Mouse (Mus musculus) midbrain, embryonic 14.5 days (tissue): ENCODE measurements around the gene Hrg. TPM values are rescaled to one million over a fixed set of nuclear protein-coding genes. Genes with fewer than 3 reads are reported as not detected.

Experiments used
- ATAC-seq: fragments of 200-750 bp; cut with Nextera tagmentation; 2 replicates; pipeline ENCODE4 v1.8.0; 2017; ENCODE audit warnings: moderate number of reproducible peaks, moderate library complexity; ENCODE audit not compliant: low FRiP score, low TSS enrichment
- DNase-seq: peaks from one replicate; pipeline ENCODE4 v3.0.0-alpha.2; 2015
- H3K27ac ChIP-seq: fragments of 300-500 bp; sonication (generic); replicated peaks from 2 replicates; pipeline ENCODE4 v1.5.1; 2014; ENCODE audit warnings: mild to moderate bottlenecking, low read depth, low read length, moderate library complexity
- H3K27me3 ChIP-seq: fragments of 300-500 bp; sonication (generic); 2 replicates; pipeline ENCODE4 v1.6.1; 2014; ENCODE audit warnings: low read length, control low read depth, mixed read lengths; ENCODE audit not compliant: control insufficient read depth, insufficient read depth
- H3K36me3 ChIP-seq: fragments of 300-500 bp; sonication (generic); 2 replicates; pipeline ENCODE4 v1.6.1; 2014; ENCODE audit warnings: low read length, control low read depth; ENCODE audit not compliant: control insufficient read depth, insufficient read depth
- H3K4me1 ChIP-seq: fragments of 300-500 bp; sonication (generic); 2 replicates; pipeline ENCODE4 v1.6.1; 2014; ENCODE audit warnings: mild to moderate bottlenecking, antibody characterized with exemption, low read length, control low read depth; ENCODE audit not compliant: control insufficient read depth, insufficient read depth
- H3K4me2 ChIP-seq: fragments of 300-500 bp; sonication (generic); 2 replicates; pipeline ENCODE4 v1.6.1; 2014; ENCODE audit warnings: mild to moderate bottlenecking, low read length, moderate library complexity
- H3K4me3 ChIP-seq: fragments of 300-500 bp; sonication (generic); replicated peaks from 2 replicates; pipeline ENCODE4 v1.5.1; 2014; ENCODE audit warnings: low read depth, low read length
- H3K9ac ChIP-seq: fragments of 300-500 bp; sonication (generic); replicated peaks from 2 replicates; pipeline ENCODE4 v1.6.1; 2014; ENCODE audit warnings: mild to moderate bottlenecking, low read length, moderate library complexity
- H3K9me3 ChIP-seq: fragments of 300-500 bp; sonication (generic); 2 replicates; pipeline ENCODE4 v1.6.1; 2016; ENCODE audit warnings: low read length, control low read depth, mixed read lengths; ENCODE audit not compliant: control insufficient read depth
- whole genome bisulfite sequencing: fragments of 180-500 bp; shearing (Covaris S2); extraction: QIAGEN DNeasy Blood & Tissue Kit; methylation state at CpG from one replicate; pipeline ENCODE4 v1.1.7; 2014; 5-methylcytosine and 5-hydroxymethylcytosine counted together
- polyA plus RNA-seq: library from polyadenylated mRNA; unstranded; fragments of >200 nt; fragmentation: Nextera tagmentation; extraction: Ambion mirVana; gene quantifications from 2 replicates; pipeline ENCODE4 v1.2.1, GENCODE M21; 2014

Hrg gene
- 0.12 and 0.28 TPM in 2 replicates for polyA plus RNA-seq

- Histone ChIP-seq H3K4me1 (no peaks in the 10 kb centered on the region), H3K9ac (no peak within 1 kb of the TSS), H3K4me3 (no peak within 1 kb of the TSS), H3K27ac (no peak within 1 kb of the TSS), H3K36me3 (no peaks in the 10 kb centered on the region), H3K9me3 (no peaks in the 10 kb centered on the region), H3K4me2 (no peak within 1 kb of the TSS), H3K27me3 (no peaks in the 10 kb centered on the region)
- 94% methylated on average over 6 of the region's 6 CpGs for WGBS
- no peak for DNase-seq
- ATAC-seq, result no peak
Measured at GRCm38 (mm10) chr16:22950840-22951395, at the start of gene Hrg. Gene Hrg (plus strand): TSS chr16:22951072.

GRCm38 (mm10) chr16:22901326-22901725 is 49.5 kb upstream of the Hrg start:
- no peaks in the 10 kb centered on the region for H3K4me1 ChIP-seq
- no peak overlapping the region for H3K4me3 ChIP-seq
- ATAC-seq, result no peak
- no peak overlapping the region for H3K9ac ChIP-seq
- DNase-seq, result no peak
- H3K36me3 ChIP-seq, result no peaks in the 10 kb centered on the region
- H3K9me3 ChIP-seq, result no peaks in the 10 kb centered on the region
- no peak overlapping the region for H3K4me2 ChIP-seq
- H3K27me3 ChIP-seq, result no peaks in the 10 kb centered on the region
- WGBS, result 91% methylated on average over 3 of the region's 3 CpGs
- no peak overlapping the region for H3K27ac ChIP-seq

GRCm38 (mm10) chr16:22909290-22909689 is 41.6 kb upstream of the Hrg start:
- H3K36me3 ChIP-seq, result no peaks in the 10 kb centered on the region
- ATAC-seq, result no peak
- DNase-seq, result no peak
- H3K27ac ChIP-seq, result no peak overlapping the region
- no peak overlapping the region for H3K4me3 ChIP-seq
- no peak overlapping the region for H3K9ac ChIP-seq
- H3K9me3 ChIP-seq, result no peaks in the 10 kb centered on the region
- no peak overlapping the region for H3K4me2 ChIP-seq
- 92% methylated on average over 6 of the region's 6 CpGs for WGBS
- H3K27me3 ChIP-seq, result no peaks in the 10 kb centered on the region
- H3K4me1 ChIP-seq, result no peaks in the 10 kb centered on the region

- no peak overlapping the region for H3K4me2 ChIP-seq
- ATAC-seq (no peak), DNase-seq (no peak)
- no peak overlapping the region for H3K4me3 ChIP-seq
- H3K9ac ChIP-seq, result no peak overlapping the region
- no peak overlapping the region for H3K27ac ChIP-seq
- WGBS, result 81% methylated on average over 3 of the region's 3 CpGs
- H3K9me3 ChIP-seq, result no peaks in the 10 kb centered on the region
- no peaks in the 10 kb centered on the region for H3K27me3 ChIP-seq
- no peaks in the 10 kb centered on the region for H3K36me3 ChIP-seq
- no peaks in the 10 kb centered on the region for H3K4me1 ChIP-seq
Measured at GRCm38 (mm10) chr16:22911986-22912385, 38.9 kb upstream of the Hrg start.

- 85% methylated on average over 6 of the region's 6 CpGs for WGBS
- Histone ChIP-seq H3K9ac (no peak overlapping the region), H3K36me3 (no peaks in the 10 kb centered on the region), H3K4me3 (no peak overlapping the region), H3K9me3 (no peaks in the 10 kb centered on the region), H3K27me3 (no peaks in the 10 kb centered on the region), H3K27ac (no peak overlapping the region), H3K4me1 (no peaks in the 10 kb centered on the region), H3K4me2 (no peak overlapping the region)
- ATAC-seq, result no peak
- no peak for DNase-seq
Measured at GRCm38 (mm10) chr16:22912886-22913285, 38.0 kb upstream of the Hrg start.

GRCm38 (mm10) chr16:22914276-22914675 is 36.6 kb upstream of the Hrg start:
- Histone ChIP-seq H3K27ac (no peak overlapping the region), H3K4me1 (no peaks in the 10 kb centered on the region), H3K36me3 (no peaks in the 10 kb centered on the region), H3K9me3 (no peaks in the 10 kb centered on the region), H3K4me2 (no peak overlapping the region), H3K4me3 (no peak overlapping the region), H3K9ac (no peak overlapping the region), H3K27me3 (no peaks in the 10 kb centered on the region)
- ATAC-seq (no peak), DNase-seq (no peak)

GRCm38 (mm10) chr16:22918034-22918433 is 32.8 kb upstream of the Hrg start, which contains the start of gene Fetub:
Gene Fetub (plus strand): TSS chr16:22918334.
- WGBS, result 89% methylated on average over 5 of the region's 5 CpGs
- ATAC-seq (no peak), DNase-seq (no peak)
- Histone ChIP-seq H3K9me3 (no peaks in the 10 kb centered on the region), H3K4me1 (no peaks in the 10 kb centered on the region), H3K27me3 (no peaks in the 10 kb centered on the region), H3K4me3 (no peak within 1 kb of the TSS), H3K36me3 (no peaks in the 10 kb centered on the region), H3K27ac (no peak within 1 kb of the TSS), H3K4me2 (no peak within 1 kb of the TSS), H3K9ac (no peak within 1 kb of the TSS)

- no peak for ATAC-seq
- Histone ChIP-seq H3K9ac (no peak overlapping the region), H3K9me3 (no peaks in the 10 kb centered on the region), H3K27me3 (no peaks in the 10 kb centered on the region), H3K27ac (no peak overlapping the region), H3K4me3 (no peak overlapping the region), H3K4me1 (no peaks in the 10 kb centered on the region), H3K4me2 (no peak overlapping the region), H3K36me3 (no peaks in the 10 kb centered on the region)
- WGBS, result 73% methylated on average over 15 of the region's 15 CpGs
- DNase-seq, result no peak
Measured at GRCm38 (mm10) chr16:22918664-22919312, 32.1 kb upstream of the Hrg start.
